Mouse (Mus musculus) testis, adult 10 weeks (tissue): Measurements from ENCODE around the gene 9930022D16Rik. TPM values are rescaled to one million over a fixed set of nuclear protein-coding genes. Genes with fewer than 3 reads are reported as not detected.

Experiments used
- polyA plus RNA-seq: library from polyadenylated mRNA; stranded (reverse); fragments of 350-450 nt; fragmentation: Illumina TruSeq; extraction: RNeasy Lipid Tissue Mini Kit (QIAGEN cat#74804); gene quantifications from one replicate; pipeline ENCODE4 v1.2.3, GENCODE M21; 2014; ENCODE audit warnings: low read depth, low replicate concordance

9930022D16Rik gene
- polyA plus RNA-seq: not detected

GRCm38 (mm10) chr11:109413617-109414016 is at the start of gene 9930022D16Rik:
Gene 9930022D16Rik (plus strand): TSS chr11:109413917.

DNA sequence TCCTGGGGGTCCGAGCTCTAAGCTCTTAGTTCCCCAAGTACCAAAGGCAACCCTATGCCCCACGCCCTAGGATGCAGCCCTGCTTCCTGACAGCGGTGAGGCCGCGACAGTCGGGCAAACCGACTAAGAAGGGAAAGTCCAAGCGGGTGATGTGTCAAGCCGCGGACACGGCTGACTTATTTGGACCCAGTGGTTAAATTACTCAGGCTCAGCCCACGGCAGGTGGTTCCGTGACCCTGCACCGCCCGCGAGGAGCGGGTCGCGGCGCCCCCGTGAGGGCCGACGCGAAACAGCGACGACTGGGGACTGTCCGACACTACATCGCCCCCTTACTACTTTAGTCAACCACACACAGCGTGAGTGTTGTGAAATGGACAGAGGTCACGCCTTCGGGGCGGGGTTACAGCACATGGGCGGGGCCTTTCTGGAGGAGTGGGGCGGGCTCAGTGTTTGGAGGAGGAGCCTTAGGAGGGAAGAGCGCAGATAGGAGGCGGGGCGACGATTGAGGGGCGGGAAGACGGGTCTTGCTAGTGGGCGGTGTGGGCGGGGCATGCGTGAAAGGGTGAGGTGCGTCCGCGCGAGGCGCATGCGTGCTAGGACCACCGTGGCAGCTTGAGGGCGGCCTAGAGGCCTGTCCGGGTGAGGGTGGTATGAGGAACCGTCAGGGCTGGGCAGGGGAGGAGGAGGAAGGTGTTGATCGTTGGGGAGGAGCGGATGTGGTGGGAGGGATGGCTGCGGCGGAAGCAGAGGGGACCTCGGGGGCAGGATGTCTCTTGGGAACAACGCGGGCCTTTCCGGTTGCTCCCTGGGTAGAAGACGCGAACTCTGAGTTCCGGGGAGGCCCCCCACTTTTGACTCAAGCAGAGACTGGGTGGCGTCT is 11.9 kb downstream of the 9930022D16Rik start, which contains the start of gene Amz2:
Gene Amz2 (plus strand): TSS at position 555 of the 880 bp plus-strand sequence.

Other genes starting within 250 kb of the 9930022D16Rik start
- 0.60 TPM for gene Rgs9, start 115.8 kb upstream of the 9930022D16Rik start, polyA plus RNA-seq
- 27.5 TPM for gene Gna13, start 51.1 kb upstream of the 9930022D16Rik start, polyA plus RNA-seq
- 370 TPM for gene Amz2, start 12.0 kb downstream of the 9930022D16Rik start, polyA plus RNA-seq
- gene Arsg, start 59.5 kb downstream of the 9930022D16Rik start, polyA plus RNA-seq: 2.4 TPM
- 4.4 TPM for gene Slc16a6, start 59.7 kb downstream of the 9930022D16Rik start, polyA plus RNA-seq
- gene Wipi1, start 198.1 kb downstream of the 9930022D16Rik start, polyA plus RNA-seq: 25.1 TPM
- 135 TPM for gene Prkar1a, start 235.5 kb downstream of the 9930022D16Rik start, polyA plus RNA-seq